Mouse (Mus musculus) activated CD4-positive, CD25-positive, alpha-beta regulatory T cell, adult 4 months (primary cell): Measurements from ENCODE around the gene Arhgap9. TPM values are rescaled to one million over a fixed set of nuclear protein-coding genes. Genes with fewer than 3 reads are reported as not detected.

Experiments used
- ATAC-seq: one replicate; pipeline ENCODE4 v1.8.0; 2017
- polyA plus RNA-seq, 2 experiments: library from polyadenylated mRNA; unstranded; fragments of 100-300 nt; shearing (Covaris generic); gene quantifications; one replicate each; pipeline ENCODE4 v1.2.1; 2017

Gene Arhgap9
- polyA plus RNA-seq, 2 experiments from 2014 or later: 125 TPM

GRCm38 (mm10) chr10:127348957-127349356 lies 27.2 kb downstream of the Arhgap9 start:
- ATAC-seq: no peak

DNA sequence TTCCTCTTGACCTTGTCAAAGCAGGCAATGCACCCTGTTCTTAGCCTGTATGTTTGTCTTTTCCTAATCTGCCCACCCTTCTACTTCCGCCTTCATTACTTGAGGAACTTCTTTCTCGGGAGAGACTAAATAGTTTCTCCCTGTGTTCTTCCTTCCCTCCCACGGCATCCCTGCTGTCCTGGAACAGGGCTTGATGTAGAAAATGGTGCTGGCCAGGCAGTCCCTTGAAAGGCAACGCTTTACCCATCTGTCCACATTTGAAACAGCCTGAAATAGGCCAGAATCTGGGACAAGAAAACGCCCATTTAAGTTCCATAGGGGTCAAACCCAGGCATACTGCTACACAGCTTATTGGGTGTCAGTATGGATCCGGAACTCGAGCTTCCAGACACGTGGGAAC lies 28.0 kb downstream of the Arhgap9 start:
- no peak for ATAC-seq

DNA sequence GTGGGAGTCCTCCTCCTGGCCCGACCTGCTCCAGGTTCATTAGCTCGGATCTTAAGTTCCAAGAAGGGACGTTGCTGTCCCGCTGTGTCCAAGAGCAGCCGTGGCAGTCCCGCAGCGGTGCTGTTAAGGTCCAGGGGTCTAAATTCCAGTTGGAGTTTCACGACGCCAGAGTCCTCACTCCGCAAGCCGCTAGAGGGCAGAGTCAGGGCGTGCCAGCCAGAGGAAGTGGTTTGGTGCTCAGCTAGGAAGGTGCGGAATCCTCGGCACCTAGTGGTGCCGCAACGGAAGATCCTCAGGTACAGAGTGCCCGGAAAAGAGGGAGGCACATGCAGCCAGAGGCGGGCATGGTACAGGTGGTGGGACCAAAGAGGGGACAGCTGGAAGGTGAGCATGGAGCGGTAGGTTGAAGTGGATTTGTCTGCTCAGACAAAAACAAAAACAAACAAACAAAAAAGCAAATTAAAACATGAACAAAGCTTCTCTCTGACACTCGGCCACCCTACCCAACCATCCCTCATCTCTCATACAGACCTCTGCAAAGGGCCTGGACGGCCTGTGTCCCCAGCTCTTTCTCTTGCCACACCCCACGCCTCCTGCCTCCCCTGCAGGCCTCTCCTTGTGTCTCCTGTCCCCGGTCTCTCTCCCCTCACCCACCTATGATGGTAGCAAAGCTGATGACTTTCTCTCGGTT lies 29.0 kb downstream of the Arhgap9 start:
- peak; percentile 99 for ATAC-seq

- no peak for ATAC-seq
These were observed 29.5 kb downstream of the Arhgap9 start for GRCm38 (mm10) chr10:127351285-127351595.

DNA sequence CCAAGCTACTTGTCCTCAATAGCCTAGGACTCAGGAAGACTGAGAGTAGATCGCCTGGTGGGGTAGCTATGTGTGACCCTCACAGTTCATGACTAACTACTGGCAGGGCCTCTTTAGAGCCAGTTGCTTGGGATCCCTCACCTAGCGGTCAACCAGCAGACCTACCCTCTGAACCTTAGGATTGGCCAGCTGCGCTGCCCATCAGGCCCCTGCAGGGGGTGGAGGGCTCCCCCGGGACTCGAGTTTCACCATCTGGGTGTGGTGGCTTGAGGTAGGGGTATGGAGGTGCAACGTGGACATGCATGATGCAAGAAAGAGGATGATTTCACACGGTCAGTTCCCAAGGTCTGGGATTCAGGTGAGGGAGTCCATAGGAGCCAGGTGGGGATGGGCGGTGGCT lies 30.0 kb downstream of the Arhgap9 start:
- no peak for ATAC-seq

- no peak for ATAC-seq
These were observed 30.4 kb downstream of the Arhgap9 start for GRCm38 (mm10) chr10:127352187-127352586.

- no peak for ATAC-seq
These were observed 31.0 kb downstream of the Arhgap9 start for GRCm38 (mm10) chr10:127352766-127353165.

GRCm38 (mm10) chr10:127353909-127354895 lies 32.4 kb downstream of the Arhgap9 start, which contains the start of gene Inhbe:
Gene Inhbe, minus strand, starts transcription at chr10:127354411.
- ATAC-seq: no peak

GRCm38 (mm10) chr10:127355336-127355735 lies 33.6 kb downstream of the Arhgap9 start:
- ATAC-seq: no peak

DNA sequence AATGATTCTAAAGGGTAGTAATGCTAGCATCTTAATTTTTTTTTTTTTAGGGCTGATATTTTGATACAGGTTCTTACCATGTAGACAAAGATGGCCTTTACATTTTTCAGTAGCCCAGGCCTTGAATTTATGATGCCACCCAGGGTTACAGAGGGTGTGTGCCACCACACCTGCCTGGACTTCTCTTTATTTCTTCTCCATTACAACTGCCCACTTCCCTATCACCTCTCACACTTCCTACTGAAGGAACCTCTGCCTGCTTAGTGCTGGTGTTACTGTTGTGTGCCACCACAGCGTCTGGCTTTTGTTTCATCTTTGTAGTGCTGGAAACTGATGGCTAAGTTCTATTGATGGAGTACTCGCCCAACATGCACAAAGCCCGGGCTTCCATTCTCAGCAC lies 39.0 kb downstream of the Arhgap9 start:
- ATAC-seq: no peak

DNA sequence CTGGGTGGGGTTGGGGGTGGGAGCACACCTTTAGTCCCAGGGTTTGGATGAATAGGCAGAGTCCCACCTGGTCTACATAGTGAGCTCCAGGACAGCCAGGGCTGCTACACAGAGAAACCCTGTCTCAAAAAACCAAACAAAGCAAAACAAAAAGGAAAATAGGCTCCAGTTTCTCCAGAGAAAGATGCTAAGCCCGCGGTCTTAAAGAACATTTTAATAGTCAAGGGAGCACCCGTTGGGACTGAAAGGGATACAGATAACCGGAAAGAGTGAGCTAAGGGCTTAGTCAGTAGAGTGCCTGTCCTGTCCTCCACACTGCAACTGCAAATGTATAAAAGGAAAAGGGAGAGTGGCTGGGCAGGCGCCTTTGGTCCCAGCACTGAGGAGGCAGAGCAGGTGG lies 45.4 kb downstream of the Arhgap9 start:
- ATAC-seq: no peak

GRCm38 (mm10) chr10:127368273-127368672 lies 46.5 kb downstream of the Arhgap9 start:
- no peak for ATAC-seq

DNA sequence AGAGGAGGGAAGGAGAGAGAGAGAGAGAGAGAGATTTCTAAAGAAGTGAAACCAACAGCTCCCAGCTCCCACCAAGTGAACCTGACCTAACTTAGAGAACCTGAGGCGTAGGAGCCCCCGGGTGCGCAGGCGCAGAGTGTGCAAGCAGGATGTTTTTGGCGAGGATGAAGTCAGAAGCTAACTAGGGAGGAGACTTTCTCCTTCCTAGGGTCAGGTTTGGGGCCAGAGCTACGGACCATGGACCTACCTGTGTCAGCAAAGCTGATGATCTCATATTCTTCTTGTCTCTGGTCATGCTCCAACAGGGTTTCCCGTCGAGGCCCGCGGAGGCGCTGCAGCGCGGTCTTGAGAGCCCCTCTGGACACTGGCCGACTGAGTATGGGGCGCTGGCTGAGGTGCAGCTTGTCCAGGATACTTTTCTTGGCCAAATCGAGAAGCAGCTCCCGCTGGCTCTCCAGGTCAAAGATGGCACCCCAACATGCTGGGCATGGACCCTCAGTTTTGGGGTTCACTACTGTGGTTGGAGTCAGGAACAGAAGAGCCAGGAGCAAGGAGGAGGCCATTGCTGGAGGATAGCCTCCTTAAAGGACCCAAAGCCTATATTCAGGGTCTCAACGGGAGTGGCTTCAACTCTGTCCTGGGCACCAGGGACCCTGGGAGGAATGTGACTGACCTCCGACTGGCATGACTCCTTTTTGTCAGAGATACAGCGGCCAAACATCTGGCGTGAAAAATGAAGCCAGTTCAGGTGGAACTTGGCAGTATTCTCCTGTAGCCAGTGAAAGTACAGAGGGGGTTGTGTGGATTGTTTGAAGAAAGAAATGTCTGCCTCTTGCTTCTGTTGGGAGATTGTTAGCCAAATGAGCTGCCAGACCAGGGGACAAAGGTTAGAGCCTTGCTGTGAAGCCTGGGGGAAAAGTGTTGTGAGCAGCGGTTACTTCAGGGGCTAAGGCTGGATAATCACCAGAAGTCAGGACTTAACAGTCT lies 48.4 kb downstream of the Arhgap9 start, which contains the start of gene Inhbc:
Gene Inhbc (minus strand): TSS at position 598 of the 987 bp plus-strand sequence.
- no peak for ATAC-seq

DNA sequence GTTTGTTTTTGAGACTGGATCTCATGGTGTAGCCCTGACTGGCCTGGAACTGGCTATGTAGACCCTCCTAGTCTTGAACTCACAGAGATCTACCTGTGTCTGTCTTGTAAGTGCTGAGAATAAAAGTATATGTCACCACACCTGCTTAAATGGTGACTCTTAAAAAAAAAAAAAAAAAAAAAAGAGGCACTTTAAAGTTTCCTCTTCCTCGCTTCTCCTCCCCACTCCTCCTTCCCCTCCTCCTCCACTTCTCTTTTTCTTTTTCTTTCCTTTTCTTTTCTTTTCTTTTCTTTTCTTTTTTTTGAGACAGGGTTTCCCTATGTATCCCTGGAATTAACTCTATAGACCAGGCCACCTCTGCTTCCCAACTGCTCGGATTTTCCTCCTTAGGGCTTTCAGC lies 49.3 kb downstream of the Arhgap9 start:
- no peak for ATAC-seq

DNA sequence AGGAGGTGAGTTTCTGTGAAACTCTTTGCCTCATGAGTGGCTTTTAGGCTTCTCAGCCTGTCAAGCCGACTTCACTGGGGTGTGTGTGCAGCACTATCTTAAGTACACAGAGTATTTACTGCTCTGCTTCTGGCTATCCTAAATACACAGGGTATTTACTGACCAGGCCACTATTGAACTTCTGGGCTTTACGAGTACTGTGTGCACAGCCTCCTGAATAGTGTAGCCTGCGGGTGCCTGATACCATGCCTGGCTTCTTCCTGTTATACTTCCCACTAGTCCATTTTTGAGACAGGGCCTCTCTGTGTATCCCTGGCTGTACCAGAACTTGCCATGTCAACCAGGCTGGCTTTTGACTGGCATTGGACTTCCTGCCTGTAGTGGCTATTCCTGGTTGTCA lies 55.9 kb downstream of the Arhgap9 start:
- no peak for ATAC-seq

Other genes with a start within 250 kb of the Arhgap9 start
- 10 to 100 TPM; 20.4 to 29.9 TPM for gene Agap2, start 246.7 kb upstream of the Arhgap9 start, polyA plus RNA-seq
- gene Os9, start 200.8 kb upstream of the Arhgap9 start, polyA plus RNA-seq: 10 to 100 TPM; 51.3 to 75.5 TPM
- gene B4galnt1, start 156.7 kb upstream of the Arhgap9 start, polyA plus RNA-seq: 100 to 1,000 TPM; 152 to 209 TPM
- 1 to 10 TPM; 2.5 to 2.7 TPM for gene Slc26a10, start 141.3 kb upstream of the Arhgap9 start, polyA plus RNA-seq
- gene Arhgef25, start 131.9 kb upstream of the Arhgap9 start, polyA plus RNA-seq: not detected
- 10 to 100 TPM; 40.6 to 42.9 TPM for gene Dtx3, start 126.2 kb upstream of the Arhgap9 start, polyA plus RNA-seq
- gene Pip4k2c, start 110.4 kb upstream of the Arhgap9 start, polyA plus RNA-seq: 10 to 100 TPM; 24.2 to 27.8 TPM
- gene Kif5a, start 58.6 kb upstream of the Arhgap9 start, polyA plus RNA-seq: under 1 TPM; 0.18 to 0.70 TPM
- 10 to 100 TPM; 55.4 to 60.6 TPM for gene Dctn2, start 55.6 kb upstream of the Arhgap9 start, polyA plus RNA-seq
- gene Mbd6, start 32.9 kb upstream of the Arhgap9 start, polyA plus RNA-seq: 10 to 100 TPM in 1 of 2 experiments, 1 to 10 TPM in 1; 4.0 to 10.6 TPM
- gene Mars, start 10.2 kb upstream of the Arhgap9 start, polyA plus RNA-seq: 10 to 100 TPM; 21.6 to 21.9 TPM
- gene Gli1, start 20.0 kb downstream of the Arhgap9 start, polyA plus RNA-seq: under 1 TPM; 0.15 to 0.75 TPM
- under 1 TPM in 1 of 2 experiments, not detected in 1; 0.07 TPM for gene Inhbe, start 32.4 kb downstream of the Arhgap9 start, polyA plus RNA-seq
- gene Inhbc, start 48.5 kb downstream of the Arhgap9 start, polyA plus RNA-seq: not detected
- gene R3hdm2, start 58.4 kb downstream of the Arhgap9 start, polyA plus RNA-seq: 10 to 100 TPM; 14.4 to 15.0 TPM
- gene Stac3, start 179.7 kb downstream of the Arhgap9 start, polyA plus RNA-seq: under 1 TPM in 1 of 2 experiments, not detected in 1; 0.92 TPM
- gene Ndufa4l2, start 193.0 kb downstream of the Arhgap9 start, polyA plus RNA-seq: not detected
- gene Shmt2, start 200.5 kb downstream of the Arhgap9 start, polyA plus RNA-seq: 10 to 100 TPM; 34.2 to 50.7 TPM
- not detected for gene Nxph4, start 212.6 kb downstream of the Arhgap9 start, polyA plus RNA-seq